26 mouse cellular contexts compared by ENCODE assay signal in genomic region chr3:39982656-39983055, GRCm38 (mm10).
"Had no signal": no experiment of that assay in that cellular context is flagged by ENCODE, and none has a peak within 500 bp of the region (broad histone marks: within the 10 kb centered on the region; RNA-seq: fewer than 3 reads in every experiment).

No protein-coding gene starts in this region.

- H3K4me1 ChIP-seq: heart, embryonic 10.5 days; heart, embryonic 12.5 days; intestine, embryonic 15.5 days; limb, embryonic 13.5 days; limb, embryonic 15.5 days; liver, embryonic 12.5 days had no signal

- H3K9me3 ChIP-seq: heart, embryonic 10.5 days; heart, embryonic 12.5 days; hindbrain, embryonic 10.5 days; intestine, embryonic 15.5 days; limb, embryonic 13.5 days; limb, embryonic 15.5 days; liver, embryonic 12.5 days had no signal

- H3K27me3 ChIP-seq: heart, embryonic 12.5 days; hindbrain, embryonic 12.5 days; intestine, embryonic 15.5 days; limb, embryonic 13.5 days; limb, embryonic 15.5 days; liver, embryonic 12.5 days had no signal

- H3K27ac ChIP-seq: gastrocnemius, adult 2 months; heart, embryonic 10.5 days; hindbrain, embryonic 10.5 days; hindbrain, embryonic 12.5 days; hindbrain, embryonic 14.5 days; intestine, embryonic 15.5 days; layer of hippocampus, adult 2 months; limb, embryonic 13.5 days; limb, embryonic 15.5 days; liver, embryonic 12.5 days; liver, embryonic 14.5 days had no signal

- ATAC-seq: hindbrain, embryonic 16.5 days; inflammation-experienced regulatory T-cells, adult 6 months; intestine, embryonic 15.5 days; intestine, postnatal 0 days; liver, embryonic 12.5 days had no signal

- H3K36me3 ChIP-seq: heart, embryonic 10.5 days; heart, embryonic 12.5 days; hindbrain, embryonic 10.5 days; hindbrain, embryonic 12.5 days; intestine, embryonic 15.5 days; limb, embryonic 13.5 days; limb, embryonic 15.5 days; liver, embryonic 12.5 days had no signal

- H3K4me2 ChIP-seq: heart, embryonic 12.5 days; hindbrain, embryonic 12.5 days; hindbrain, embryonic 14.5 days; intestine, embryonic 15.5 days; limb, embryonic 13.5 days; limb, embryonic 15.5 days; liver, embryonic 12.5 days had no signal

- DNase-seq: gastrocnemius, adult 2 months; gastrocnemius, postnatal 10 days; gastrocnemius, postnatal 25 days; heart, adult 18-20 months; heart, postnatal 10 days; heart, postnatal 4 days; kidney, adult 18-20 months; kidney, adult 8-10 months; kidney, postnatal 10 days; kidney, postnatal 25 days; kidney, postnatal 4 days; left cerebral cortex, postnatal 4 days had no signal

- H3K4me3 ChIP-seq: gastrocnemius, adult 2 months; heart, embryonic 10.5 days; heart, embryonic 12.5 days; hindbrain, embryonic 10.5 days; hindbrain, embryonic 12.5 days; intestine, embryonic 15.5 days; layer of hippocampus, adult 2 months; limb, embryonic 13.5 days; limb, embryonic 15.5 days; liver, embryonic 12.5 days had no signal

- H3K9ac ChIP-seq: heart, embryonic 12.5 days; hindbrain, embryonic 12.5 days; hindbrain, embryonic 14.5 days; intestine, embryonic 15.5 days; limb, embryonic 13.5 days; limb, embryonic 15.5 days; liver, embryonic 12.5 days; liver, embryonic 14.5 days had no signal
